Mouse (Mus musculus) CH12.LX (cell line): ENCODE data around the gene Dtx3. TPM values are rescaled to one million over a fixed set of nuclear protein-coding genes. Genes with fewer than 3 reads are reported as not detected.

Experiments
- DNase-seq: peaks from one replicate; pipeline ENCODE4 v3.0.0-alpha.2; 2013; ENCODE audit errors: extremely low read depth
- H3K27ac ChIP-seq: 2 replicates; pipeline ENCODE4 v1.5.1; 2012; ENCODE audit warnings: low read depth, mild to moderate bottlenecking, control low read depth, moderate library complexity; ENCODE audit not compliant: insufficient read depth
- H3K27me3 ChIP-seq: replicated peaks from 2 replicates; pipeline ENCODE3; 2012; ENCODE audit warnings: inconsistent platforms
- H3K36me3 ChIP-seq, 2 experiments: replicated peaks in 1 of 2; 2 replicates each; pipeline versions ENCODE3 to v1.6.1; 2012; ENCODE audit warnings: inconsistent platforms in 1 of 2, low read length in 1 of 2, mild to moderate bottlenecking in 1 of 2, mixed read lengths in 1 of 2, moderate library complexity in 1 of 2; ENCODE audit not compliant: control insufficient read depth in 1 of 2, insufficient read depth in 1 of 2
- H3K4me1 ChIP-seq, 2 experiments: 2 replicates each; pipeline ENCODE4 v1.6.1; 2012; ENCODE audit warnings: inconsistent platforms in 1 of 2, moderate library complexity in 1 of 2; ENCODE audit not compliant: insufficient read depth in 2 of 2, control insufficient read depth in 1 of 2
- H3K4me2 ChIP-seq: 2 replicates; pipeline ENCODE4 v1.6.1; 2012; ENCODE audit warnings: low read depth, mild to moderate bottlenecking, control low read depth; ENCODE audit not compliant: poor library complexity, insufficient read depth, severe bottlenecking
- H3K4me3 ChIP-seq, 3 experiments: fragments of 150-350 bp in 1 of 3; sonication (generic) in 1 of 3; replicated peaks in 1 of 3; 2 replicates each; pipeline versions ENCODE3 to v1.5.1; 2011 to 2012; ENCODE audit warnings: low read depth in 2 of 3, low read length in 2 of 3, mild to moderate bottlenecking in 2 of 3, moderate library complexity in 2 of 3, control low read depth in 1 of 3, improper control_type of control experiment in 1 of 3, inconsistent platforms in 1 of 3, mixed read lengths in 1 of 3; ENCODE audit not compliant: poor library complexity in 1 of 3
- H3K79me2 ChIP-seq: replicated peaks from 2 replicates; pipeline ENCODE4 v1.6.1; 2012; ENCODE audit warnings: mild to moderate bottlenecking, moderate library complexity; ENCODE audit not compliant: control insufficient read depth, poor library complexity, insufficient read depth, severe bottlenecking; ENCODE audit errors: extremely low read depth
- H3K9ac ChIP-seq: 2 replicates; pipeline ENCODE4 v1.6.1; 2012; ENCODE audit warnings: low read depth, mild to moderate bottlenecking, control low read depth, moderate library complexity; ENCODE audit not compliant: insufficient read depth
- H3K9me3 ChIP-seq: replicated peaks from 2 replicates; pipeline ENCODE3; 2012; ENCODE audit warnings: low read length, inconsistent platforms, mixed read lengths
- BHLHE40 ChIP-seq: IDR thresholded peaks from 2 replicates; pipeline ENCODE4 v1.6.1; 2011; ENCODE audit warnings: mild to moderate bottlenecking, low read depth, low read length, improper control_type of control experiment
- CHD1 ChIP-seq: IDR thresholded peaks from 2 replicates; pipeline ENCODE4 v1.6.1; 2012; ENCODE audit warnings: low read depth, low read length, improper control_type of control experiment, inconsistent platforms
- CHD2 ChIP-seq: IDR thresholded peaks from 2 replicates; pipeline ENCODE4 v1.6.1; 2011; ENCODE audit warnings: low read length, improper control_type of control experiment
- E2F4 ChIP-seq: IDR thresholded peaks from 2 replicates; pipeline ENCODE4 v1.6.1; 2011; ENCODE audit warnings: low read depth, low read length, improper control_type of control experiment; ENCODE audit not compliant: insufficient replicate concordance
- ELF1 ChIP-seq: IDR thresholded peaks from 2 replicates; pipeline ENCODE4 v1.6.1; 2014; ENCODE audit warnings: low read depth, mild to moderate bottlenecking, inconsistent platforms, low read length, improper control_type of control experiment
- ETS1 ChIP-seq: conservative IDR thresholded peaks from 2 replicates; pipeline ENCODE4 v1.6.1; 2012; ENCODE audit warnings: low read depth, mild to moderate bottlenecking, inconsistent platforms, low read length, improper control_type of control experiment, moderate library complexity
- GABPA ChIP-seq: IDR thresholded peaks from 2 replicates; pipeline ENCODE4 v1.6.1; 2012; ENCODE audit warnings: low read depth, low read length, improper control_type of control experiment, inconsistent platforms; ENCODE audit not compliant: insufficient replicate concordance
- HCFC1 ChIP-seq: IDR thresholded peaks from 2 replicates; pipeline ENCODE4 v1.6.1; 2012; ENCODE audit warnings: low read depth, mild to moderate bottlenecking, inconsistent platforms, low read length, improper control_type of control experiment
- JUN ChIP-seq: IDR thresholded peaks from 2 replicates; pipeline ENCODE4 v1.6.1; 2011; ENCODE audit warnings: low read depth, mild to moderate bottlenecking, low read length, improper control_type of control experiment, moderate library complexity; ENCODE audit not compliant: insufficient read depth
- JUND ChIP-seq: conservative IDR thresholded peaks from 2 replicates; pipeline ENCODE4 v1.6.1; 2011; ENCODE audit warnings: low read depth, low read length, improper control_type of control experiment
- MAFK ChIP-seq: IDR thresholded peaks from 2 replicates; pipeline ENCODE4 v1.6.1; 2011; ENCODE audit warnings: low read length, improper control_type of control experiment; ENCODE audit not compliant: insufficient replicate concordance
- MAX ChIP-seq: IDR thresholded peaks from 2 replicates; pipeline ENCODE4 v1.6.1; 2011; ENCODE audit warnings: low read length, improper control_type of control experiment
- MAZ ChIP-seq: IDR thresholded peaks from 2 replicates; pipeline ENCODE4 v1.6.1; 2012; ENCODE audit warnings: low read depth, mild to moderate bottlenecking, inconsistent platforms, low read length, improper control_type of control experiment, moderate library complexity
- MEF2A ChIP-seq: IDR thresholded peaks from 2 replicates; pipeline ENCODE4 v1.6.1; 2014; ENCODE audit warnings: low read depth, mild to moderate bottlenecking, inconsistent platforms, low read length, improper control_type of control experiment, borderline replicate concordance
- MXI1 ChIP-seq: IDR thresholded peaks from 2 replicates; pipeline ENCODE4 v1.6.1; 2011; ENCODE audit warnings: mild to moderate bottlenecking, low read depth, low read length, improper control_type of control experiment
- NELFE ChIP-seq: IDR thresholded peaks from 2 replicates; pipeline ENCODE4 v1.6.1; 2011; ENCODE audit warnings: low read depth, low read length, improper control_type of control experiment
- POLR2A ChIP-seq: IDR thresholded peaks from 2 replicates; pipeline ENCODE4 v1.6.1; 2011; ENCODE audit warnings: low read depth, mild to moderate bottlenecking, improper control_type of control experiment, low read length
- POLR2AphosphoS2 ChIP-seq: IDR thresholded peaks from 2 replicates; pipeline ENCODE4 v1.6.1; 2011; ENCODE audit warnings: low read depth, low read length, improper control_type of control experiment
- RAD21 ChIP-seq: IDR thresholded peaks from 2 replicates; pipeline ENCODE4 v1.6.1; 2011; ENCODE audit warnings: low read depth, mild to moderate bottlenecking, low read length, improper control_type of control experiment, moderate library complexity
- SIN3A ChIP-seq: IDR thresholded peaks from 2 replicates; pipeline ENCODE4 v1.6.1; 2012; ENCODE audit warnings: low read length, improper control_type of control experiment, inconsistent platforms
- TCF12 ChIP-seq: IDR thresholded peaks from 2 replicates; pipeline ENCODE4 v1.6.1; 2014; ENCODE audit warnings: low read depth, mild to moderate bottlenecking, inconsistent platforms, low read length, improper control_type of control experiment
- UBTF ChIP-seq: IDR thresholded peaks from 2 replicates; pipeline ENCODE4 v1.6.1; 2012; ENCODE audit warnings: low read depth, mild to moderate bottlenecking, inconsistent platforms, low read length, improper control_type of control experiment, moderate library complexity
- ZMIZ1 ChIP-seq: IDR thresholded peaks from 2 replicates; pipeline ENCODE4 v1.6.1; 2012; ENCODE audit warnings: low read depth, mild to moderate bottlenecking, inconsistent platforms, low read length, improper control_type of control experiment
- ZNF384 ChIP-seq: IDR thresholded peaks from 2 replicates; pipeline ENCODE4 v1.6.1; 2012; ENCODE audit warnings: low read depth, low read length, improper control_type of control experiment, inconsistent platforms
- dilution Hi-C: fragments of 300-500 bp; cut with MboI; formaldehyde crosslinking; loops from 2 replicates; pipeline ENCODE4 v1.14.3; 2020; ENCODE audit warnings: low sequenced_read_pairs; ENCODE audit not compliant: extremely low pct_unique_long_range_greater_than_20kb, extremely low pct_ligation_motif_present
- in situ Hi-C: fragments of 300-500 bp; cut with MboI; formaldehyde crosslinking; loops from 3 replicates; pipeline ENCODE4 v1.14.3; 2019; ENCODE audit warnings: low sequenced_read_pairs, low pct_ligation_motif_present, low pct_unique_long_range_greater_than_20kb, mixed read lengths
- polyA plus RNA-seq: library from polyadenylated mRNA; unstranded; fragments of >175 nt; gene quantifications from 2 replicates; pipeline ENCODE4 v1.2.1, GENCODE M21; 2012; ENCODE audit warnings: low read depth; ENCODE audit not compliant: insufficient read length
- total RNA-seq, 2 experiments: library from RNA; depleted of rRNA; stranded (reverse); fragments of 300-350 nt in 1 of 2; fragments of >200 nt in 1 of 2; gene quantifications; 2 replicates each; pipeline ENCODE4 v1.2.3; 2012 to 2014

The Dtx3 gene
- total and polyA plus RNA-seq, 3 experiments, result 18.9 to 51.2 (median 27.6) TPM

GRCm38 (mm10) chr10:127191191-127192056, 4.1 kb downstream of the Dtx3 start:
- TF ChIP-seq TCF12 (no peak), POLR2AphosphoS2 (no peak), ETS1 (no peak), BHLHE40 (no peak), POLR2A (no peak), HCFC1 (no peak), MAX (no peak), MAFK (no peak), CHD2 (no peak), NELFE (no peak), RAD21 (no peak), CHD1 (no peak), GABPA (no peak), MXI1 (no peak), MEF2A (no peak), UBTF (no peak), ZNF384 (no peak), E2F4 (no peak)
- TF ChIP-seq, all 38 proteins: peak for 0
- no peak for DNase-seq
- Histone ChIP-seq H3K4me1 (peaks cover 1 to 41% of the 10 kb centered on the region in 2 experiments; a peak in 3 of 4 replicates), H3K9me3 (peaks cover 7% of the 10 kb centered on the region), H3K27me3 (no peaks in the 10 kb centered on the region), H3K4me2 (no peak overlapping the region), H3K4me3 (no peak overlapping the region), H3K27ac (no peak overlapping the region), H3K36me3 (peaks cover 18 to 40% of the 10 kb centered on the region in 2 experiments), H3K9ac (no peak overlapping the region), H3K79me2 (no peaks in the 10 kb centered on the region)
- in situ Hi-C loops, result no loop called here
- dilution Hi-C loops, result no loop called here

- TF ChIP-seq JUND, result no peak
- no peak for TF ChIP-seq MAZ
- TF ChIP-seq MAFK, result no peak
- TF ChIP-seq ZMIZ1, result no peak
- TF ChIP-seq RAD21, result no peak
- no peak for TF ChIP-seq SIN3A
- TF ChIP-seq ELF1, result no peak
- no peak for TF ChIP-seq BHLHE40
- TF ChIP-seq POLR2A, result no peak
- TF ChIP-seq JUN, result no peak
- TF ChIP-seq TCF12, result no peak
- no peak for TF ChIP-seq ZNF384
- no peak for TF ChIP-seq POLR2AphosphoS2
- H3K36me3 ChIP-seq, result peaks cover 18 to 44% of the 10 kb centered on the region in 2 experiments
- no peak overlapping the region for H3K9ac ChIP-seq
- H3K4me3 ChIP-seq, result no peak overlapping the region
- dilution Hi-C loops, result no loop called here
- in situ Hi-C loops, result no loop called here
- peaks cover 0 to 35% of the 10 kb centered on the region in 2 experiments; a peak in 1 of 4 replicates for H3K4me1 ChIP-seq
- H3K79me2 ChIP-seq, result no peaks in the 10 kb centered on the region
- H3K27ac ChIP-seq, result no peak overlapping the region
- DNase-seq, result no peak
- no peaks in the 10 kb centered on the region for H3K27me3 ChIP-seq
- H3K4me2 ChIP-seq, result no peak overlapping the region
- H3K9me3 ChIP-seq, result peaks cover 7% of the 10 kb centered on the region
Observed at GRCm38 (mm10) chr10:127190398-127191190, 4.9 kb downstream of the Dtx3 start.
